ENCODE assay signal across 32 mouse cellular contexts in genomic region chr10:63411674-63412073, GRCm38 (mm10). TPM values are rescaled to one million over a fixed set of nuclear protein-coding genes. Genes with fewer than 3 reads are reported as not detected.
"Had no signal": no experiment of that assay in that cellular context is flagged by ENCODE, and none has a peak within 500 bp of the region (broad histone marks: within the 10 kb centered on the region; RNA-seq: fewer than 3 reads in every experiment).

No protein-coding gene starts in this region.

RNA-seq across cellular contexts. Expression of gene Gm7075, which starts 9.9 kb away (rescaled TPM):
- total RNA-seq: gastrocnemius, adult 18-20 months; gastrocnemius, adult 8-10 months; gastrocnemius, postnatal 14 days; gastrocnemius, postnatal 36 days; heart, adult 18-20 months; heart, adult 8-10 months; heart, postnatal 10 days; heart, postnatal 25 days; heart, postnatal 4 days; layer of hippocampus, adult 2 months; layer of hippocampus, postnatal 10 days; layer of hippocampus, postnatal 25 days; left cerebral cortex, adult 2 months; left cerebral cortex, postnatal 14 days; left cerebral cortex, postnatal 36 days had no signal
- polyA plus RNA-seq: gonadal fat pad, adult 2 months; heart, embryonic 10.5 days; heart, embryonic 12.5 days; heart, embryonic 14.5 days; heart, embryonic 16.5 days; hindbrain, embryonic 10.5 days; hindbrain, embryonic 12.5 days; hindbrain, embryonic 14.5 days; hindbrain, embryonic 16.5 days; inflammation-experienced regulatory T-cells, adult 6 months; intestine, embryonic 15.5 days; intestine, postnatal 0 days; kidney, embryonic 14.5 days; kidney, embryonic 16.5 days; limb, embryonic 10.5 days; limb, embryonic 12.5 days; liver, embryonic 12.5 days had no signal

RNA-seq across cellular contexts. Expression of gene Ctnna3, which starts 18.2 kb away (rescaled TPM):
- polyA plus RNA-seq: limb, embryonic 10.5 days had no signal
